Comparison of ENCODE assay signal across 7 mouse cellular contexts in genomic region chr19:23759322-23759945, GRCm38 (mm10). TPM values are rescaled to one million over a fixed set of nuclear protein-coding genes. Genes with fewer than 3 reads are reported as not detected.
DNase-seq lines count a peak whose midpoint lies in the region; ATAC-seq and TF ChIP-seq lines count a peak whose summit lies in the region.

No protein-coding gene starts in this region.

- no peak for ATAC-seq in heart, postnatal 0 days (ENCODE audit: insufficient read depth, low read depth)
- ATAC-seq in liver, embryonic 15.5 days (ENCODE audit: insufficient read depth): no peak
- no peak; the same call in 1 of the 2 replicates for ATAC-seq in neural tube, embryonic 14.5 days (ENCODE audit: low read depth)

- peaks cover 9% of the 10 kb centered on the region for H3K27me3 ChIP-seq in thymus, adult 2 months (ENCODE audit: control insufficient read depth, insufficient read depth, low read length)
- peaks cover 22% of the 10 kb centered on the region for H3K27me3 ChIP-seq in heart, postnatal 0 days (ENCODE audit: control insufficient read depth, insufficient read depth, low read length)
- H3K27me3 ChIP-seq in liver, embryonic 15.5 days: peaks cover 54% of the 10 kb centered on the region
- no peaks in the 10 kb centered on the region for H3K27me3 ChIP-seq in neural tube, embryonic 14.5 days (ENCODE audit: control insufficient read depth, insufficient read depth, low read length)

- TF ChIP-seq POLR2A in thymus, adult 2 months (IDR thresholded peaks at IDR 0.05; ENCODE audit: control insufficient read depth, extremely low read depth, insufficient read depth, low read length, poor library complexity): no peak
- no peak for TF ChIP-seq POLR2A in cortical plate, adult 2 months (IDR thresholded peaks at IDR 0.05; ENCODE audit: extremely low read depth, insufficient read depth, low read length)

- TF ChIP-seq CTCF in thymus, adult 2 months (IDR thresholded peaks at IDR 0.05; ENCODE audit: borderline replicate concordance, control insufficient read depth, extremely low read depth, insufficient read depth, low read length, poor library complexity): no peak
- no peak for TF ChIP-seq CTCF in cortical plate, adult 2 months (IDR thresholded peaks at IDR 0.05; ENCODE audit: extremely low read depth, insufficient read depth, low read length)
- no peak for TF ChIP-seq CTCF in heart, postnatal 0 days (IDR thresholded peaks at IDR 0.05; ENCODE audit: low read depth)

- DNase-seq in thymus, adult 2 months: no peak
- DNase-seq in thymus, postnatal 4 days: no peak
- DNase-seq in heart, postnatal 0 days (ENCODE audit: low spot score): no peak
- DNase-seq in adrenal gland, postnatal 36 days: no peak

- H3K9ac ChIP-seq in heart, postnatal 0 days (replicated peaks; ENCODE audit: low read depth, low read length): no peak overlapping the region
- no peak overlapping the region for H3K9ac ChIP-seq in liver, embryonic 15.5 days
- H3K9ac ChIP-seq in neural tube, embryonic 14.5 days (replicated peaks; ENCODE audit: low read depth, low read length): peak overlapping the region; percentile 90

- H3K4me2 ChIP-seq in heart, postnatal 0 days (ENCODE audit: low read depth, low read length): peak overlapping the region; percentile 82
- H3K4me2 ChIP-seq in liver, embryonic 15.5 days: peak overlapping the region; percentile 85
- H3K4me2 ChIP-seq in neural tube, embryonic 14.5 days (ENCODE audit: low read depth, low read length): peak overlapping the region; percentile 78

- no peak overlapping the region for H3K27ac ChIP-seq in thymus, adult 2 months (ENCODE audit: control insufficient read depth, insufficient read depth, low read length)
- peak overlapping the region; percentile 66 for H3K27ac ChIP-seq in cortical plate, adult 2 months (ENCODE audit: insufficient read depth, low read length)
- no peak overlapping the region for H3K27ac ChIP-seq in heart, postnatal 0 days (ENCODE audit: low read depth)
- H3K27ac ChIP-seq in liver, embryonic 15.5 days (replicated peaks): no peak overlapping the region
- H3K27ac ChIP-seq in neural tube, embryonic 14.5 days (ENCODE audit: low read depth, low read length): peak overlapping the region; percentile 99

- peaks cover 10% of the 10 kb centered on the region for H3K4me1 ChIP-seq in thymus, adult 2 months (replicated peaks; ENCODE audit: control insufficient read depth, insufficient read depth, low read length)
- H3K4me1 ChIP-seq in cortical plate, adult 2 months (ENCODE audit: control insufficient read depth, insufficient read depth, low read length): peaks cover 2% of the 10 kb centered on the region; the same call in 1 of the 2 replicates
- no peaks in the 10 kb centered on the region for H3K4me1 ChIP-seq in heart, postnatal 0 days (ENCODE audit: control insufficient read depth, insufficient read depth)
- H3K4me1 ChIP-seq in liver, embryonic 15.5 days (replicated peaks): peaks cover 9% of the 10 kb centered on the region
- H3K4me1 ChIP-seq in neural tube, embryonic 14.5 days (ENCODE audit: control insufficient read depth, insufficient read depth, low read length): peaks cover 20% of the 10 kb centered on the region

- 0 out of 2 replicates have a peak, but pooled peaks cover 2% of the 10 kb centered on the region for H3K9me3 ChIP-seq in heart, postnatal 0 days (replicated peaks; ENCODE audit: control insufficient read depth, low read length)
- H3K9me3 ChIP-seq in liver, embryonic 15.5 days (replicated peaks): no peaks in the 10 kb centered on the region
- H3K9me3 ChIP-seq in neural tube, embryonic 14.5 days (ENCODE audit: control insufficient read depth, low read length): no peaks in the 10 kb centered on the region

- WGBS in thymus, adult 2 months: 7% methylated on average over 17 of the region's 17 CpGs
- 4% methylated on average over 17 of the region's 17 CpGs for WGBS in heart, postnatal 0 days
- 3% methylated on average over 17 of the region's 17 CpGs for WGBS in liver, embryonic 15.5 days (ENCODE audit: insufficient replicate concordance)
- under 1% methylated on average over 17 of the region's 17 CpGs for WGBS in neural tube, embryonic 14.5 days

- H3K36me3 ChIP-seq in thymus, adult 2 months (ENCODE audit: control insufficient read depth, insufficient read depth, low read length): no peaks in the 10 kb centered on the region
- no peaks in the 10 kb centered on the region for H3K36me3 ChIP-seq in heart, postnatal 0 days (replicated peaks; ENCODE audit: control insufficient read depth, insufficient read depth, low read length)
- H3K36me3 ChIP-seq in liver, embryonic 15.5 days (replicated peaks): no peaks in the 10 kb centered on the region
- no peaks in the 10 kb centered on the region for H3K36me3 ChIP-seq in neural tube, embryonic 14.5 days (ENCODE audit: control insufficient read depth, insufficient read depth, low read length)

- TF ChIP-seq EP300 in heart, postnatal 0 days (IDR thresholded peaks at IDR 0.05; ENCODE audit: low read depth): no peak

- peak overlapping the region; percentile 44 for H3K4me3 ChIP-seq in thymus, adult 2 months (ENCODE audit: control insufficient read depth, insufficient read depth, low read length)
- peak overlapping the region; percentile 63 for H3K4me3 ChIP-seq in cortical plate, adult 2 months (ENCODE audit: insufficient read depth, low read length)
- H3K4me3 ChIP-seq in heart, postnatal 0 days (ENCODE audit: low read depth, low read length): peak overlapping the region; percentile 67
- H3K4me3 ChIP-seq in liver, embryonic 15.5 days (replicated peaks): peak overlapping the region; percentile 62
- peak overlapping the region; percentile 56 for H3K4me3 ChIP-seq in neural tube, embryonic 14.5 days (ENCODE audit: low read depth, low read length)

RNA-seq across cellular contexts. Expression of gene Apba1, which starts 0.7 kb away (rescaled TPM):
- 3.6 and 4.3 TPM in 2 replicates for polyA plus RNA-seq in thymus, adult 2 months (2012; rRNA removed)
- polyA plus RNA-seq in cortical plate, adult 2 months (2012; rRNA removed): 82.0 and 87.6 TPM in 2 replicates
- 2.4 and 4.0 TPM in 2 replicates for total RNA-seq in heart, postnatal 0 days (2014; rRNA removed; ENCODE audit: low replicate concordance)
- 0.32 and 0.36 TPM in 2 replicates for polyA plus RNA-seq in heart, postnatal 0 days (2015; fragmentation: Nextera tagmentation; extraction: Ambion mirVana)
- polyA plus RNA-seq in liver, embryonic 15.5 days (2015; fragmentation: Nextera tagmentation; extraction: Ambion mirVana): 0.06 and 0.07 TPM in 2 replicates
- polyA plus RNA-seq in neural tube, embryonic 14.5 days (2014; fragmentation: Nextera tagmentation; extraction: Ambion mirVana): 12.6 and 15.8 TPM in 2 replicates
- 1 to 10 TPM; 3.1 to 3.9 TPM for total RNA-seq in adrenal gland, postnatal 36 days (2021)

Comparison
In these comparisons a context has a peak if more than half of its experiments do, and no peak if none do; other contexts are left out.
1. H3K27ac ChIP-seq: peak in cortical plate, adult 2 months (single experiment) and neural tube, embryonic 14.5 days (single experiment); none in thymus, adult 2 months (single experiment), heart, postnatal 0 days (single experiment) and liver, embryonic 15.5 days (single experiment).
2. Peak in every context shown above with its lines, with median percentiles within 50 percentile points of each other: H3K4me3 ChIP-seq and H3K4me2 ChIP-seq.